Mouse (Mus musculus) forebrain, embryonic 16.5 days (tissue): ENCODE results near the gene Chst11. TPM values are rescaled to one million over a fixed set of nuclear protein-coding genes. Genes with fewer than 3 reads are reported as not detected.

Experiments used
- ATAC-seq: fragments of 200-750 bp; cut with Nextera tagmentation; 2 replicates; pipeline ENCODE4 v1.8.0; 2017; ENCODE audit warnings: mild to moderate bottlenecking, moderate library complexity
- H3K27ac ChIP-seq: fragments of 300-500 bp; sonication (generic); 2 replicates; pipeline ENCODE4 v1.5.1; 2014; ENCODE audit warnings: low read length, control low read depth
- H3K27me3 ChIP-seq: fragments of 300-500 bp; sonication (generic); replicated peaks from 2 replicates; pipeline ENCODE4 v1.6.1; 2014; ENCODE audit warnings: low read length; ENCODE audit not compliant: control insufficient read depth, insufficient read depth
- H3K36me3 ChIP-seq: fragments of 300-500 bp; sonication (generic); 2 replicates; pipeline ENCODE4 v1.6.1; 2014; ENCODE audit not compliant: control insufficient read depth, insufficient read depth
- H3K4me1 ChIP-seq: fragments of 300-500 bp; sonication (generic); replicated peaks from 2 replicates; pipeline ENCODE4 v1.6.1; 2014; ENCODE audit warnings: low read length; ENCODE audit not compliant: control insufficient read depth, insufficient read depth
- H3K4me2 ChIP-seq: fragments of 300-500 bp; sonication (generic); 2 replicates; pipeline ENCODE4 v1.6.1; 2014; ENCODE audit warnings: mild to moderate bottlenecking, low read length, control low read depth
- H3K4me3 ChIP-seq: fragments of 300-500 bp; sonication (generic); replicated peaks from 2 replicates; pipeline ENCODE4 v1.5.1; 2014; ENCODE audit warnings: mild to moderate bottlenecking, low read length, control low read depth
- H3K9ac ChIP-seq: fragments of 300-500 bp; sonication (generic); replicated peaks from 2 replicates; pipeline ENCODE4 v1.6.1; 2014; ENCODE audit warnings: low read depth, low read length, control low read depth
- H3K9me3 ChIP-seq: fragments of 300-500 bp; sonication (generic); 2 replicates; pipeline ENCODE4 v1.6.1; 2016; ENCODE audit warnings: low read length; ENCODE audit not compliant: control insufficient read depth
- WGBS: fragments of 180-500 bp; shearing (Covaris S2); extraction: QIAGEN DNeasy Blood & Tissue Kit; methylation state at CpG from one replicate; pipeline ENCODE4 v1.1.7; 2014; 5-methylcytosine and 5-hydroxymethylcytosine counted together
- polyA plus RNA-seq: library from polyadenylated mRNA; unstranded; fragments of >200 nt; fragmentation: Nextera tagmentation; extraction: Ambion mirVana; gene quantifications from 2 replicates; pipeline ENCODE4 v1.2.1, GENCODE M21; 2015

The Chst11 gene
- polyA plus RNA-seq, 1 experiment from 2014 or later = 3.4 TPM

DNA sequence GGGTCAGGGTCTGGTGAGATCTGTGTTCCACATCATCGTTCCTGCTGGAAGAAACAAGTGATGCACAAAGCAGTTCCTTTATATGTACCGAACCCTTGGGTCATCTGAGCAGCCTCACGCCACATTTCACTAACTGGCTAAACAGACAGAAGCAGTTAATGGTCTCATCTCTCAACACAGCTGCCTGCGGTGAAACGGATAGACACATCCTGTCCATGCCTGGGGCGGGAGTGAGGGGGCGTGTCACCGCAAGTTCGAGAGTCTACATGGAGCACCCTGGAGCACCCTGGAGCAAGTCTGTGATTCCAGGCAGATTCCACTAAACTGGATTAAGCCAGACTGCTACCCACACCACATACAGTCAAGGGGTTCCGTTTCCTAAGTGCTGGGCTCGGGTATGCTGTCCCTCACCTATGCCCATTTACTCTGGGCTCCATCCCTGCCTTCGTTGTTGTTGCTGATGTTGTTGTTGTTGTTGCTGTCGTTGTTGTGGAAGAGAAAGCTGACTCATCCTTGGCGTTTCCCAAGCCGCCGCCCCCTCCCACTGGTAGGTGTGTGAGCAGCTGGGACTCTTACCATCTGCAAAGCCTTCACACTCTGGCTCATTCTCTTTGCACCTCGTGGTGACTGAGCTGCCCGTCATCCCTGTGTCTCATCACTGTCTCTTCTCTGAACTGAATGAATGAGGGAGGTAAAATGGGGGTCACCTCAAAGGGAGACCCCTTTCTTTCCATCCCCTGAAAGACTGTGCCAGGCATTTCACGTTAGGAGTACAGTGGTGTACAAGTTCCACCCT, 86.7 kb downstream of the Chst11 start:
- Histone ChIP-seq H3K9ac (no peak overlapping the region), H3K36me3 (no peaks in the 10 kb centered on the region), H3K9me3 (no peaks in the 10 kb centered on the region), H3K4me3 (no peak overlapping the region), H3K4me2 (no peak overlapping the region), H3K27me3 (no peaks in the 10 kb centered on the region), H3K27ac (no peak overlapping the region), H3K4me1 (peaks cover 4% of the 10 kb centered on the region; the same call in 1 of the 2 replicates)
- ATAC-seq = no peak
- WGBS = 80% methylated on average over 19 of the region's 19 CpGs

DNA sequence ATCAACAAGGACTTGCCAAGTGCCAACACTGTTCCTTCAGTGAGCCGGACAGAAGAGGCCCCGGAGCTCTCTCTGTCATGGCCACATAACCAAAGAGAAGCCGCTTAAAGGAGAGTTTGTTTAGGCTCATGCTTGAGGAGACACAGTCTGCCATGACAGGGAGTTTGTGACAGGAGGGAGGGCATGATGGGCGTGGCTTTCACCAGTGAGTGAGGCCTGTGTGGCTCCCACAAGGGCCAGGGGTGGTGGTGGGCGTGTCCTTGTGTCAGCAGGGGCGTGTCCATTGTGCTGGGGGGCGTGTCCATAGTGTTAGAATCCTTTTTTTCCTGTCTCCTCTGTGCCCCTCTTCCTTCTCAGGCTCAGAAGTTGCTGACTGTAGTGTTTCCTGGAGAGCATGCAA, 87.8 kb downstream of the Chst11 start:
- Histone ChIP-seq H3K9me3 (no peaks in the 10 kb centered on the region), H3K27me3 (no peaks in the 10 kb centered on the region), H3K4me3 (no peak overlapping the region), H3K4me2 (no peak overlapping the region), H3K36me3 (no peaks in the 10 kb centered on the region), H3K9ac (no peak overlapping the region), H3K27ac (no peak overlapping the region), H3K4me1 (no peaks in the 10 kb centered on the region)
- no peak; the same call in 1 of the 2 replicates for ATAC-seq
- WGBS = 56% methylated on average over 7 of the region's 7 CpGs

DNA sequence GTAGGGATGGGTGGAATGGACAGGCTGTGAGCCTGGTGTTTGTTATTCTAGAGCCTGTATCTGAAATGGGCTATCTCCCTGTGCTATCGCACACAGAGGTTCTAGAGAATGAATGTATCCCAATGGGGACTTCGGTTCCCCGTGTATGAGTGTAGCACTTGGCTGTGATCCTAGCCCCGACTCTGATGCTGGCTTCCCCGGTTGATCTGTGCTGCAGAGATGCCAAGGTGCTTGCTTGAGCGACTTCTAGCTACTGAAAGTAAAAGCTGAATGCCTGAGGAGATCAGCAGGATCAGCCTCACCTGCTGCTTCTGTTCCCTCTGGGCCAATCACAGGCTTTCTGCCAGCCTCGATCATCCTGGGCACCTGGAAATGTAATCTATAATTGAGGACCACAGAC, 91.5 kb downstream of the Chst11 start:
- no peaks in the 10 kb centered on the region for H3K9me3 ChIP-seq
- no peak overlapping the region for H3K9ac ChIP-seq
- H3K27me3 ChIP-seq = no peaks in the 10 kb centered on the region
- H3K36me3 ChIP-seq = no peaks in the 10 kb centered on the region
- ATAC-seq = no peak
- WGBS = 79% methylated on average over 7 of the region's 7 CpGs
- H3K4me2 ChIP-seq = no peak overlapping the region
- no peak overlapping the region for H3K27ac ChIP-seq
- H3K4me1 ChIP-seq = peaks cover 13% of the 10 kb centered on the region
- H3K4me3 ChIP-seq = no peak overlapping the region

DNA sequence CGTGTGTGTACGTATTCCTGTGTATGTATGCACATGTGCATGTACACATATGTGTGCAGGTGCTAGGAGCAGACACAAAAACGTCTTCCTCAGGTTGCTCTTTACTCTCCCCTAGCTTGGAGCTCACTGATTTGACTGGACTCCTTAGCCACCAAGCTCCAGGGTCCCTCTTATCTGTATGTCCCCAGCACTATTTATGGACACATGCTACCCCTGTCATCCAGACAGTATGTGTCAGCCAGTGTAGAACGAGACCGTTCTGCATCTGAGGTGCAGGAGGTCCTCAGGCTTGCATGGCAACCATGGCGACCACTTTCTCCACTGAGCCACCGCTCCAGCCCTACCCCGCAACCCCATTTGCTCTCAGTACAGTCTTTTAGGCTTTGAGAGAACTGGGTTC, 93.4 kb downstream of the Chst11 start:
- Histone ChIP-seq H3K36me3 (no peaks in the 10 kb centered on the region), H3K27ac (no peak overlapping the region), H3K9ac (no peak overlapping the region), H3K4me2 (no peak overlapping the region), H3K4me1 (peaks cover 15% of the 10 kb centered on the region), H3K4me3 (no peak overlapping the region), H3K27me3 (no peaks in the 10 kb centered on the region), H3K9me3 (no peaks in the 10 kb centered on the region)
- WGBS = 90% methylated on average over 8 of the region's 8 CpGs
- no peak for ATAC-seq

DNA sequence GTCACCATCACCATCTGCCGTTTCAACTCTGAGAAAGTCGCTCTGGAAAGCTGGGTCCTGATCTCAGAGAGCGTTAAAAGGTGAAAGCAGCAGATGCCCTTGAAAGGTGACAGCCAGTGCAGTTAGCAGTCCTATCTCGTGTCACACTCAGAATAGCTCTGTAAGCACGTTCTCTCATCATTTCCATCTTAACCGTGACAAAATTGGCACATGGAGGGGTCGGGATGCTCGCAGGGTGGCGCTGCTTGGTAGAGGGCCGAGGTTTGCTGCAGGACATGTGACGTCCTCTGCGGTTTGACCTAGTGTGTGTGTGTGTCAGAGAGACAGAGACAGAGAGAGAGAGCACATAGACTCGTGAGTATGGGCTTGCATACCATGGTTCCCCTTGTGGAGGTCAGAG, 94.5 kb downstream of the Chst11 start:
- Histone ChIP-seq H3K9me3 (no peaks in the 10 kb centered on the region), H3K27me3 (no peaks in the 10 kb centered on the region), H3K4me2 (no peak overlapping the region), H3K9ac (no peak overlapping the region), H3K4me3 (no peak overlapping the region), H3K27ac (no peak overlapping the region), H3K36me3 (no peaks in the 10 kb centered on the region), H3K4me1 (peaks cover 21% of the 10 kb centered on the region)
- WGBS = 84% methylated on average over 13 of the region's 13 CpGs
- ATAC-seq = no peak

DNA sequence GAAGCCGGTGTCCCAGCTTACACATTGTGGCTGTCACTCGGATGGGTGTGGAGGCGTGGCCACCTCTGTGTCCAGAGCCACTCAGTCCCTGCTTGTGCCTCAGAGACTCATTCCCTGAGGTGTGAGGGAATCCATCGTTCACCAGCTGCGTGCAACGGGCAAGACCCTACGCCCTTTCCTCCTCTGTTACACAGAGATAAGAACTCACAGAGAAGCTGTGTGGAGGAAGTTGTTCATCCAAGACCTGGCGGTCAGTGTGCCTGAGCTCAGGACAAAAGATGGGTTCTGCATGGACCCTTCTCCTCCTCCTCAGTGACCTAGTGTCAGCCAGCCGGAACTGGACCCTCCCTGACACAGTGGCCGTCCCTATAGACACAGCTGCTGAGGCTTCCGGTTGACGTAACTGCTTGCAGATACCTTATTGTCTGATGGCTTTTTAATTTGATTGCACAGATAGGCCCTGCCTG, 95.0 kb downstream of the Chst11 start:
- peaks cover 21% of the 10 kb centered on the region for H3K4me1 ChIP-seq
- H3K27me3 ChIP-seq = no peaks in the 10 kb centered on the region
- H3K9ac ChIP-seq = no peak overlapping the region
- H3K36me3 ChIP-seq = no peaks in the 10 kb centered on the region
- no peak overlapping the region for H3K27ac ChIP-seq
- no peak overlapping the region for H3K4me3 ChIP-seq
- 53% methylated on average over 12 of the region's 12 CpGs for WGBS
- peak; percentile 27; the same call in 1 of the 2 replicates for ATAC-seq
- no peaks in the 10 kb centered on the region for H3K9me3 ChIP-seq
- no peak overlapping the region for H3K4me2 ChIP-seq

DNA sequence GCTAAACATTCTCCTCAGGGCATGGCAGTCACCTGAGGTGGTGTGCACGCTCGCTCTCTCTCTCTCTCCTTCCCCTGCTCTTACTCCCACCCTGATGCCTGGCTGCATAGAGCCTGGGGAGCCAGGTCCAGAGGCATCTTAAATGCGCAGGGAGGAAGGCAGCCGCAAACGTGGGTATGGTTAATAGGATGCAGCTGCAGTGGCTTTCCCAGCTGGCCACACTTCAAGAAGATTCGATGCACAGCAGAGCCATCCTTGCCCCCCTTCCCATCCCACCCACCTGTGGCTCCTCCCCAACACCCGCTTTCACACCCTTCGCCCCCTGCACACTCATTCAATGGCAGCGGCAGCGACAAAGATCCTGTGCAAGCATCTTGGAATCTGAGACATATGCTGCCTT, 95.6 kb downstream of the Chst11 start:
- no peaks in the 10 kb centered on the region for H3K9me3 ChIP-seq
- peak; percentile 57 for ATAC-seq
- H3K27ac ChIP-seq = no peak overlapping the region
- no peak overlapping the region for H3K4me3 ChIP-seq
- H3K4me1 ChIP-seq = peaks cover 21% of the 10 kb centered on the region
- WGBS = 39% methylated on average over 10 of the region's 10 CpGs
- no peaks in the 10 kb centered on the region for H3K36me3 ChIP-seq
- no peaks in the 10 kb centered on the region for H3K27me3 ChIP-seq
- H3K4me2 ChIP-seq = no peak overlapping the region
- peak overlapping the region; percentile 5; the same call in 1 of the 2 replicates for H3K9ac ChIP-seq

DNA sequence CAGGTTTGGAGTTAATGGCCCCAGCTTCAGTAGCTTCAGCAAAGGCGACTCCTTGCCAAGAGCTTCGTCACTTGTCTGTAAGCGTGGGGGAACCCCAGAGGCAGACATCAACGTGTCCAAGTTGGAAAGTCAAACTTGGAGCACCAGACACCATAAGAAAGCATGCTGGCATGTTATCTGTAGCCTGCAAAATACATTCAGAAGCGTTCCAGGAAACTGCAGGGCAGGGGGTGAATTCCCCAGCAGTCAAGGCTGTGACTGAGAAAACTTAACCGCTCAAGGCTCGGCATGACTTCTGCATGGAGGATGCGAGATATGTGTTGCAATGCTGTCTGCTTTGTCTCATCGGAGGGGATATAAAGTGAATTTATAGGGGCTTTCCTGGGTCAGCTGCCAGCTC, 98.6 kb downstream of the Chst11 start:
- H3K4me2 ChIP-seq = no peak overlapping the region
- peaks cover 24% of the 10 kb centered on the region for H3K4me1 ChIP-seq
- no peak for ATAC-seq
- no peaks in the 10 kb centered on the region for H3K9me3 ChIP-seq
- WGBS = 68% methylated on average over 9 of the region's 9 CpGs
- no peak overlapping the region for H3K27ac ChIP-seq
- H3K4me3 ChIP-seq = no peak overlapping the region
- no peaks in the 10 kb centered on the region for H3K27me3 ChIP-seq
- H3K9ac ChIP-seq = no peak overlapping the region
- H3K36me3 ChIP-seq = no peaks in the 10 kb centered on the region

DNA sequence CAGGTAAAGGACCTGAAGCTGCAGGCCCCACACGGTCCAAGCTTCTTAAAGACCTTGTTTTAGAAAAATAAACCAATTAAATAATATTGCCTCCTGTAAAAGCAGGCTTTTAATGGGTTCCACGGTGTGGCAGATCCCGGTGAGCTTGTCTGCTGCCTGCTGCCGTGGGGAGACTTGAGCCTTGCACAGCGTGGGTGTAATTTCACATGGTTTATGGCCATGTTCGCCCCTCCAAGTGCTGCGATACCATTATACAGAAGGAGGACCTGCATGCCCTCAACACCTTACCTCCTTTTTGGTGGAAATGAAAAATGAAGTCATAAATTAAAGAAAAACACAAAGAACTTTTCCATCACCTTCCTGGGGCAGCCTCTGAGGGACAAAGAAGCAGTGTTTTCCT, 103.0 kb downstream of the Chst11 start:
- H3K27ac ChIP-seq = no peak overlapping the region
- 70% methylated on average over 7 of the region's 7 CpGs for WGBS

More for the DNA sequence above, 103.0 kb downstream of the Chst11 start:
- Histone ChIP-seq H3K4me3 (no peak overlapping the region), H3K9me3 (no peaks in the 10 kb centered on the region), H3K4me2 (no peak overlapping the region), H3K27me3 (no peaks in the 10 kb centered on the region), H3K36me3 (no peaks in the 10 kb centered on the region), H3K9ac (no peak overlapping the region), H3K4me1 (peaks cover 12% of the 10 kb centered on the region)
- ATAC-seq = no peak
